Mouse (Mus musculus) brown adipose tissue, adult 24 weeks (tissue): ENCODE measurements around the gene Poln. TPM values are rescaled to one million over a fixed set of nuclear protein-coding genes. Genes with fewer than 3 reads are reported as not detected.
A peak's percentile ranks its signal among the peaks of the same experiment; 100 is the strongest.

Experiments used
- H3K27ac ChIP-seq: fragments of 200-500 bp; replicated peaks from 2 replicates; pipeline ENCODE4 v1.5.1; 2012; ENCODE audit warnings: low read depth, mild to moderate bottlenecking, low read length
- H3K4me1 ChIP-seq: fragments of 200-500 bp; 2 replicates; pipeline ENCODE4 v1.6.1; 2012; ENCODE audit warnings: low read length, mixed read lengths; ENCODE audit not compliant: control insufficient read depth, insufficient read depth, insufficient read length
- H3K4me3 ChIP-seq: fragments of 200-500 bp; 2 replicates; pipeline ENCODE4 v1.5.1; 2012; ENCODE audit warnings: low read depth, mild to moderate bottlenecking, low read length, moderate library complexity; ENCODE audit not compliant: insufficient read depth
- polyA plus RNA-seq: library from polyadenylated mRNA; stranded (reverse); fragments of >200 nt; gene quantifications from 2 replicates; pipeline ENCODE4 v1.2.4, GENCODE M21; 2012; ENCODE audit not compliant: missing spikeins, insufficient read depth, insufficient read length

Poln gene
- polyA plus RNA-seq, 1 experiment, result 137 TPM

DNA sequence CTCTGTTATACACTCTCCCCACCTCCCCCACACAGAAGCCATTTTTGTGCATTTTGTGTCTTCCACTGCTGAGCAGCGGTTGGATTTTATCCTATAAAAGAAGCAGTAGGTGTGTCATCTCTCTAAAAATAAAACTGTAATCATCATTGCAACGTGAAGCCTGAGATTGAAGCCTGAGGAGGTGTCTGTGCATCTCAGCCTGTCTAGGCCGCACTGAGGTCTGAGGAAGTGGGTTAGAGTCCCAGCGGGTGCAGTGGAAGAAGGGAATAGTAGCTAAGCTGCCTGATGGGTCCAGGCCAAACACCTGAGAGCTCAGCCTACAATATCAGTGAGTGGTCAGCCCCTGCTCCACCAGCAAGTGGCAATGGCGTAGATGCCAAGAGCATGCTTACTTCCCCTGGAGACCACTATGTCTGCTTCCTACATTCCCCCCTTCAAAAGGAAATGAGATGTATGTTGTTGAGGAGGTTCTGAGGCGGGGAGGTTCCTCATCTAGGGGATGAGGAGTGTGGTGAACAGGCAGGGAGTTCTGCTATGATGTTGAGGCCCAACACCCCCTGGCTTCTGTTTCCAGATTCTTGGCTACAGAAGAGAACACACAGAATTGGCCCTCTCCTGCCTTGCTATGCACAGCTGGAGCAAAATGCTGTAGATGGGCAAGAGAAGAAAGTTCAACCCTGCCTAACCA lies 25.9 kb upstream of the Poln start:
- H3K4me1 ChIP-seq, result 0 out of 2 replicates have a peak, but pooled peaks cover 4% of the 10 kb centered on the region
- H3K27ac ChIP-seq, result no peak overlapping the region

DNA sequence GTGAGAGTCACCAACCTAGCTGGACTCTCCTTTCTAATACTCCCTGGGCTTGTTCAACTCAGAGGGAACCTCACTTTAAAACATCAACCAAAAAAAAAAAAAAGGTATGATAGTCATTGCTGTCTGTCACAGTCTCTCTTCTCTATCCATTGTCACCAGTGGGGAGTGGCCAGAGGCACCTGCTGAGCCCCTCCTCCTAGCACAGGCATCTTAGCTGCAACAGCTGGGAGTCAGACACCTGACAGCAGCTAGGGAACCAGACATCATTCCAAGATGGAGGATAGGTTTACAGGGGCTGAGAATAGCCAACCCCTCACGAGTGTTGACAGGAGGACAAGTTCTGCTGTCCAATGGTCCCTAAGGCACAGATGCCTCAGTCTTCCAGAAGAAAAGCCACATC lies 25.2 kb upstream of the Poln start:
- Histone ChIP-seq H3K4me3 (no peak overlapping the region), H3K27ac (no peak overlapping the region), H3K4me1 (peaks cover 7% of the 10 kb centered on the region)

More for the DNA sequence above, 25.9 kb upstream of the Poln start:
- H3K4me3 ChIP-seq, result no peak overlapping the region

DNA sequence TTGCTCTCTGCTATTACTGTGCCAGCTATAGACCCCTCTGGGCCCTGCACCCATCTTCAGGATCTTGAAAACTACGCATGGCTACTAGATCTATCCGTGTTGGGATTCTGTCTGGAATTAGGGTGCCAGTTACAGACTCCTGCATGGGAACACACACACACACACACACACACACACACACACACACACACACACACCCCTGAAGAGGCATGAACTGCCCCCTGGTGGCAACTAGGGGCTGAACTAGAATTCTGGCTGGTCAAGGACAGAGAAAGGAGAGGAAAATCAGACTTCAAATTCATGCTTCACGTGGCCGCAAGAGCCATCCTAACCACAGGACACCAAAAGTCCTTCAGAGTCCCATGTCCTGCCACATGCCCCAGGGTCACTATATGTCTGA lies 22.6 kb upstream of the Poln start:
- H3K4me3 ChIP-seq, result no peak overlapping the region
- H3K27ac ChIP-seq, result no peak overlapping the region
- peaks cover 17% of the 10 kb centered on the region for H3K4me1 ChIP-seq

DNA sequence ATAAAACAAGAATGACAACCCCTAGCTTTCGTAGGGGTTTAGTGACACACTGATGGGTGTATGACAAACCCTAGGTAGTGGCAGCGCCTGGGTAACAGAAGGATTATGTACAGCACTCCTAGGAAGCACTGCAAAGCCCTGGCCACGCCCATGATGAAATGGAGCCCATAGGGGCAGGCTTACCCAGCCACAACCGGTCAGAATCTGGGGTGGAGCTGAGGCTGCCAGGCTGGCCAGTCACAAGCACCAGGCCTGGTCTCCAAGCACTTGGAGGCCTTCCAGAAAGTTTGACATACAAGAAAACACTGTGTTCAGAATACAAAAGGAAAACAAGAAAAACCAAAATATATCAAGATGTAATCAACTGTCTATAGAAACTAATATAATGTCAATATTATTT lies 21.8 kb upstream of the Poln start:
- Histone ChIP-seq H3K4me3 (no peak overlapping the region), H3K27ac (0 out of 2 replicates have a peak overlapping the region, but pooled peaks have one; percentile 1), H3K4me1 (peaks cover 20% of the 10 kb centered on the region)

DNA sequence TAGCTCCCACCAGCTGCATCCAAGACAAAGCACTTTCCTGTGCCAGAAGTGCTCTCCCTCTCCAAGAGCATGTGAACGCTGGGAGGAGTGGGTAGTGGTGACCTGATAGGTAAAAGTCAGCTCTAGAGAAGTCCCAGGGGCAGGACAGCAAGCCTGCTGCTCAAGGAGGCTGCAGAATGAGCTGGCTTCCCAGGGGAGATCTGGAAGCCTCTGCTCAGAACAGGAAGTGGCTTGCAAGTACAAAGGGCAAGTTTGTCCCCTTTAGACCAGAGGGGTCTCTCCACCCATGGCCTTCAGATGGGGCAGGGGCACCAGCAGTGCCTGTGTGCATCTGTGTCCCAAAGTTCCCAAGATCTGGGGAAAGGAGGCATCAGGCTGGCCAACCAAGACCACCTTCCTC lies 20.3 kb upstream of the Poln start:
- H3K4me3 ChIP-seq, result no peak overlapping the region
- H3K4me1 ChIP-seq, result peaks cover 35% of the 10 kb centered on the region
- 0 out of 2 replicates have a peak overlapping the region, but pooled peaks have one; percentile 82 for H3K27ac ChIP-seq

DNA sequence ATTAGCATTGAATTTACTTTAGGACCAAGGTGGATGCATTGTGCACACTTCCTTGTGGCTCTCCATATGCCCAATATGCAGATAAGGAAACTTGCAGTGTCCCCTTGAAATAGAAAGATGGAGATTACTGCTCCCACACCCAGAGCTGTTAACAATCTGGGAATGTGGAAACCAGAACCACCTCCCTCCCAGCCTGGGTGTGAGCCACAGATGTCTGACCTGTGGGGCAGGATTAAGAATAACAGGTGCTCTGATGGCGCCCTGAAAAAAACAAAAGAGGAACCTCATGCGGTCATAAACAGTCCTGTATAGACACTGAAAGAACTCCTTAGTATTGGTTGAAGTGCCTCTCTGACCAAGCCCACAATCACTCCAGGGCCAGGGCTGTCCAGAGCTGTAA lies 19.6 kb upstream of the Poln start:
- Histone ChIP-seq H3K27ac (peak overlapping the region; percentile 82; the same call in 1 of the 2 replicates), H3K4me1 (peaks cover 41% of the 10 kb centered on the region), H3K4me3 (peak overlapping the region; percentile 69; the same call in 1 of the 2 replicates)

DNA sequence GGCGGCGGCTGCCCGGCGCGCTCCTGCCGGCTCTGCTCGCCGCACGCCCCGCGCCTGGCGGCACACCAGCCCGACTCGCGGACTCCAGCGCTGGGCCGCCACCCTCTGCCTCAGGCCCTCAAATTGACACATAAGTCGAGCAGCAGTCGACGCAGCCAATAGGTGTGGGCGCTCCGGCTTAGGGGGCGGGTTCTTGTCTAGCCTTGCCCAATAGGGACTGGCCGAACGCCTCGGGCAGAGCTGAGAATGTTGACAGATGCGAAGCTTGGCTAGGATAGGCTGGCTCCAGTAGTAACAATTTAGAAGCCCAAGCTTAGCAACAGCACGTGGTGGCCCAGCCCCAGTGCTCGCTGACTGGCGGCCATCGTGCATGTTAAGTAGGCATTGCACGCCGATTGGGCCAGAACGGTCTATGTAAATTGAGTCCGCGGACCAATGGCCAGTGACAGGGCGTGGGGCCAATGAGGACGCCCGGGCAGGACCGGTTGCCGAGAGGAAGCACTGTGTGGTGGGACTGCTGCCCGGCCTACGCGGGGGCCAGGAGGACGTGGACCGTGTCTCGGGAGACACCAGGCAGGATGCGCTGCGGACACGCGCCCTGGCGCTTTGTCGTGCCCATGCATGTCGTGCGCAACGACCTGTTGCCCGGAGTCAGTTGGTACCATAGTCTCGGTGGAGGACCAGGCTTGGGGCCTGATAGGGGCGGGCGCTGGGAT lies 18.5 kb upstream of the Poln start, which contains the start of gene Mxd4:
TSS of gene Mxd4 (minus strand) at position 120 of the 716 bp plus-strand sequence.
- Histone ChIP-seq H3K4me1 (peaks cover 52% of the 10 kb centered on the region), H3K27ac (peak within 1 kb of the TSS; percentile 82), H3K4me3 (peak within 1 kb of the TSS; percentile 95)

DNA sequence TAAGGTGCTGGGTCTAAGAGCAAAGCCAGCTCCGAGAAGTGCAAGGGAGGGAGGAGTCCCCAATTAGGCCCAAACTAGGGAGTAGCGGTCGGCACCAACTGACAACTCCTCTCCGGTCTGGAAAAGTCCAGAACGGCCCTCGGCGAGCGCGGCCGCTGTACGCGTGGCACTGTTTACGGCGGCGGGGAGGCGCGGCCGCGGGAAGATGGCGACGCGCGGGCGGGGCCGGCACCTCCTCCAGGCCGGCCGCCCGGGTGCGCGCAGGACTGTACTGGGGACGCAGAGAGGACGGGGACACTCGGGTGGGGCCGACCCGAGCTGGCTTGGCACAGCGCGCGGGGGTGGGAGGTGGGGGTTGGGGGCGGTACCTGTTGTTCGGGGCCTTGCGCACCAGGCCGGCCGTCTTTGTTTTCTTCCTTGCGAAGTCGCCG lies 17.7 kb upstream of the Poln start:
- H3K4me1 ChIP-seq, result peaks cover 59% of the 10 kb centered on the region
- peak overlapping the region; percentile 95 for H3K4me3 ChIP-seq
- H3K27ac ChIP-seq, result peak overlapping the region; percentile 67

DNA sequence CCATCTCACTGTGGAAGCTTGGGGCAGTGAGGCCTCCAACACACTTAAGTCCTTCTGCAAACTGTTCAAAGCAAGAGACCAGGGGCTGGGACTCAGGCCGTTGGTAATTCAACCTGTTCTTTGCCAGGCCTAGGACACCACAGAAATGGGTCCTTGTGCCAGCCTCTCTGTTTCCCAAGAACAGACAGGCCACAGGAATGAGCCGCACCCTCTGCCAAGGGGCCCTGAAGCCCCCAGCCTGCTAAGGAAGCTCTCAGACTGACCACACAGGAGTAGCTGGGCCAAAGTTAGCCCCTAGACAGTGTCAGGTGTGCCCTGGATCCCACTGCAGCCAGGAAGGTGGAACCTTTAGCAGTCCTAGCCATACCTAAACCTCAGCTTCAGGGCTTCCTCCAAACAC lies 17.1 kb upstream of the Poln start:
- peaks cover 61% of the 10 kb centered on the region for H3K4me1 ChIP-seq
- H3K4me3 ChIP-seq, result peak overlapping the region; percentile 95
- H3K27ac ChIP-seq, result peak overlapping the region; percentile 67

DNA sequence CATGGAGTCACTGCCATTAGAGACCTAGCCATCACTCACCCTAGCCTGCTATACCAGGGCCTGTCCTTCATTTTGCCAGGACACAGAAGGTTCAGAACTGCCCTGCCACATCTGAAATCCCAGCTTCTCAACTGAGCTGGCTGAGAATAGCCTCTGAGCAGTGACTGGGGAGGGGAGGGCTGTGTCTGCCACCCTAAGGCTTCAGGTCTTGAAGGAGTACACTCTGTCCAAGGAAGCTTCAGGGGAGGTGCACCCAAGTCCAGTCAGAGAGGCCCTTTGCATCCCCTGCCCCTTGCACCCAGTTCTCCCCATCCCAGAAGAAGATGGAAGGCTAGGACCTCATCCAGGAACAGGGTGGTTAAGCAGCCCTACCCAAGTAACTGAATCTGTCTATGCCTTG lies 16.5 kb upstream of the Poln start:
- Histone ChIP-seq H3K27ac (peak overlapping the region; percentile 67; the same call in 1 of the 2 replicates), H3K4me1 (peaks cover 65% of the 10 kb centered on the region), H3K4me3 (peak overlapping the region; percentile 95)

DNA sequence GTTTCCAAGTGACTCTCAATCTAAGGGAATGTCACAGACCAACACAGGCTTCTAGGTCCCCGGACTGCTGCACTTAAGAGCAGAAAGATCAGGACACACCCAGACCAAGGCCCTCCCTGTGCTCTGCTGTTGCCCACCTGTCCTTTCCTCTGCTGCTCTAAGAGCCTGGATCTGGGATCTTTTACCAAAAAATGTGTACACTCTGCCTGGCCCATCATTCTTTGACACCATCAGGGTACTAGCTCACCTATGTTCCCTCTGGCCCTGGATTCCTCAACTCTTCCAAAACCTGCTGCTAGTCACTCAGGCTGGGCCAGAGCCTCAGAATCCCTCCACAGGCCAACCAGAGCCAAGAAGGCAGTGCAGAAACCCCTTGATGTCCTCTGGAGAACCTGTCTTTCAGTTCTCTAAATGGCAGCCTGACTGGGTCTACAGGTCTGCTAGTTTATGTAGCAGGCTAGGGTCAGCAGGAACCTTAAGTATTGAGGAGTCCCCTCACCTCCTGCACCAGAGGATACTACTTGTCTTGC lies 15.9 kb upstream of the Poln start:
- peak overlapping the region; percentile 95 for H3K4me3 ChIP-seq
- peaks cover 61% of the 10 kb centered on the region for H3K4me1 ChIP-seq
- peak overlapping the region; percentile 67; the same call in 1 of the 2 replicates for H3K27ac ChIP-seq

DNA sequence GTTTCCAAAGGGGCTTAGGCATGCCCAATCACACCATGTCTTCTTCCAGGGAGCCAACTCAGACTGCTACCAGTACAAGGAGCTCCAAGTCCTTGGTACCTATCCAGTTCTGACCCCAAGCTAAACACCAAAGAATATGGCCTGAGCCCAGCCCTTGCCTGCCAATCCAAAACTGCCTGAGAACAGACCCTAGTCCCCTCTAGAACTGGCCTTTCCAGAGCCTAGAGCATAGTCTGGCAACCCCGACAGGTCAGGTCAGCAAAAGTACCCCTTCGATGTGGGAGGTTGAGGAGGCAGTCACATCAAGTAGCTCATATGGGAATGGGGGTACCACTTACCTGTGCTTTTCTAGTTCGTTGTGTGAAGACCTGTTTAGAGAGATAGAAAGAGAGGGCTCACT lies 14.7 kb upstream of the Poln start:
- H3K4me1 ChIP-seq, result peaks cover 53% of the 10 kb centered on the region
- H3K4me3 ChIP-seq, result no peak overlapping the region
- peak overlapping the region; percentile 91 for H3K27ac ChIP-seq

DNA sequence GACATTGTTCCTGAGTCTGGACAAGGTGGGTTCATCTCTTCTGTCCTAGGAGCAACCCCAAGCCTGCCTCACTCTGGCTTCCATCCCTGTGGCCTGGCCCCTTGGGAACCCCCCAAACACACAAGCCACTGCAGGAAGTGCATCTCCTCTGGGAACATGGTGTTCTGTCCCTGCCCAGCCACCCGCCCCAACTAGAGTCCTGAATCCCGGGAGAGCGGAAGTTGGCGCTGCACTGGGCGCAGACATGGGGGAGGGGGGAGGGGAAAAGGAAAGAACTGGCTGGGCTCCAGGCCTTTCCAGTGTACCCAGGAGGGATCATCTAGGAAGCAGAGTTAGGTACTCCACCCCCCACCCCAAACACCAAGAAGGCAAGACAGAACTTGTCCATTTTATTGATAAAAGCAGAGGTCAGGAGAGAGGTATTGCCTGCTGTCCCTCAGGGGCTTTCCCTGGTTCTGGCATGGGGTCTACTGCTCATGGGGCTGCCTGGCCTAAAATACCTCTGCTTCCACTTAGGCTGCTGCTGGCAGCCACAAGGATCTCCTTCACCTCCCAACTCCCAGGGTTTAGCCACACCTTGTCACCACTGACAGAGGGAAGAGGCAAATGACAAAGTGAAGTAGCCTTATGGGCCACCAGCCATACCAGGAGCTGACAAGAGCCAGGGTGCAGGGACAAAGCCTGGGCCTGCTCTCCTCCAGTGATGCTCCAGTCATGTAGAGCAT lies 14.1 kb upstream of the Poln start:
- H3K27ac ChIP-seq, result peak overlapping the region; percentile 91
- H3K4me1 ChIP-seq, result peaks cover 48% of the 10 kb centered on the region
- peak overlapping the region; percentile 12; the same call in 1 of the 2 replicates for H3K4me3 ChIP-seq

DNA sequence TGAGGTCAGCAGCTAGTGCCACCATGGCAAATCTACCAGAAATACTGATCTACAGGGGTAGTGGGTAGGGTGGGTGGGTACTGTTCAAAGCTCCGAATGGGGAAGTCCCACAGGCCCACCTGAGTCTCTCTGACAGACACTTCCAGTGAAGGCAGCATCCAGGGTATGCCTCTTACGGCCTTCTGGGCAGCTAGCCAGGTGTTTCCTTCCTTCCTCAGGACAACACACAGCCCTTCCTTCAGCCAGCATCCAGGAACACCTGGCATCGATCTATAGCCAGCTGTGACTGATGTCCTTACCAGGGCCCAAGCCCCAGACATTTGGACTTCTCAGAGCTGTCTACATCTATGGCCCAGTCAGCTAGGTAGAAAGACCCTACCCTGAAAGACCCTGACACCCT lies 13.2 kb upstream of the Poln start:
- H3K27ac ChIP-seq, result peak overlapping the region; percentile 91
- peaks cover 48% of the 10 kb centered on the region for H3K4me1 ChIP-seq
- no peak overlapping the region for H3K4me3 ChIP-seq

DNA sequence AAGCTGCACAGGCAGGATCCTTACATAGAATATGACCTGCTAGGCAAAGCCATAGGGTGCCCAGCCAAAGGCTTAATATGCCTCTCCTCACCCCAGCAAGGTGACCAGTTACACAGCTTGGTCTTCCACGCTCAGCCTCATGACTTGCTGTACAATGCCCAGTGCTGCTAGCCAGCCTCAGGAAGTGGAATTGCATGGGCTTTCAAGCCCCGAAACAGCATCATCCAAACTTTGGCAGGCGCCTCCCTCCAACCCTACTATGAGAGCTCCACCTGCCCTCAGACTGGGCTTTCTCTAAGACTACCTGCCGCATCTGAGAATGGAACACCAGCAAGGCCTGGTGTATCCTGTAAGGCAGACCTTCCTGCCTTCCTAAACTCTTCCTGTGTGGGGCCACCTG lies 8.6 kb upstream of the Poln start:
- Histone ChIP-seq H3K27ac (no peak overlapping the region), H3K4me3 (no peak overlapping the region)

More for the DNA sequence above, 8.6 kb upstream of the Poln start:
- peaks cover 14% of the 10 kb centered on the region for H3K4me1 ChIP-seq
